ENCODE assay signal across 8 mouse cellular contexts in the genomic region with DNA sequence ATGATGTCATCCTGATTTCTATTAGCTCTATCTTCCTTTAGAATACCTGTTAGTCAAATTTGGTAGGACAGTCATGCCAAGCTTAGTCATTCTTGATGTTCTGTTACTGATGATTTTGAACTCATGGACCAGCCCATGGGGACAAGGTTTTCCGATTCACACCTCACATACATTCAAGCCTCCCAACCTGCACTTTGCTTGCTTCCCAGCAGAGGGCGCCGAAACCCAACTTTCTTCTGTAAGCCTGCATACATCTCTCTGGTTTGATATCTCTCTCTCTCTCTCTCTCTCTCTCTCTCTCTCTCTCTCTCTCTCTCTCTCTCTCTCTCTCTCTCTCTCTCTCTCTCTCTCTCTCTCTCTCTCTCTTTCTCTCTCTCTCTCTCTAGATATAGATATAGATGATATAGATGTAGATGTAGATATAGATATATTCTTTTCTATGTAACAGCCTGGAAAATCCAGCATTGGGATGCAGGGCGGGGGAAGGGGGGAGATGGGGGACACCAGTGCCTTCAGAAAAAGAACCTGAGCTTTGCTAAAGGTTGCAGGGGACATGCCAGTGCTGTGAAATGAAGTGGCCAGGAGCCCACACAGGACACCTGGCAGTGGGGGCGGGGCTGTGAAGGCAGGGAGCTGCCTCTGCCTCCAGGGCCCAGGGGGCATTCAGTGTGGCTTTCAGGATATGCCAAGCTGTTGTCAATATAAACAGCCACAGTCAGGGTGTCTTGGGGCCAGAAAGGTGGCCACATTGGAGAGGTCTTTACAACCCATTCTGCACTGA. TPM values are rescaled to one million over a fixed set of nuclear protein-coding genes. Genes with fewer than 3 reads are reported as not detected.
DNase-seq lines count a peak whose midpoint lies in the region; ATAC-seq and TF ChIP-seq lines count a peak whose summit lies in the region.

No protein-coding gene starts in this region.

- TF ChIP-seq CTCF in heart, postnatal 0 days (IDR thresholded peaks at IDR 0.05; ENCODE audit: low read depth): peak; percentile 89

- no peak overlapping the region for H3K27ac ChIP-seq in heart, postnatal 0 days (ENCODE audit: low read depth)
- no peak overlapping the region for H3K27ac ChIP-seq in embryonic facial prominence, embryonic 11.5 days (replicated peaks; ENCODE audit: low read depth, low read length)
- H3K27ac ChIP-seq in midbrain, embryonic 11.5 days (ENCODE audit: low read depth, low read length): no peak overlapping the region

- H3K4me2 ChIP-seq in heart, postnatal 0 days (ENCODE audit: low read depth, low read length): no peak overlapping the region
- no peak overlapping the region for H3K4me2 ChIP-seq in embryonic facial prominence, embryonic 11.5 days (ENCODE audit: low read depth, low read length)
- no peak overlapping the region for H3K4me2 ChIP-seq in midbrain, embryonic 11.5 days

- intact Hi-C loops in heart, postnatal 25 days (cut with DNase I): loop anchor here (1.0 to 2.0 kb wide), 3 partner anchors 35 to 423 kb away; no protein-coding TSS in a partner anchor

- no peaks in the 10 kb centered on the region for H3K36me3 ChIP-seq in heart, postnatal 0 days (replicated peaks; ENCODE audit: control insufficient read depth, insufficient read depth, low read length)
- H3K36me3 ChIP-seq in embryonic facial prominence, embryonic 11.5 days (replicated peaks; ENCODE audit: control insufficient read depth, insufficient read depth, low read depth, low read length): no peaks in the 10 kb centered on the region
- H3K36me3 ChIP-seq in midbrain, embryonic 11.5 days (ENCODE audit: control insufficient read depth, insufficient read depth, low read length): no peaks in the 10 kb centered on the region

- no peak overlapping the region for H3K4me3 ChIP-seq in heart, postnatal 0 days (ENCODE audit: low read depth, low read length)
- no peak overlapping the region for H3K4me3 ChIP-seq in embryonic facial prominence, embryonic 11.5 days (ENCODE audit: low read depth, low read length)
- H3K4me3 ChIP-seq in midbrain, embryonic 11.5 days (ENCODE audit: low read depth, low read length): no peak overlapping the region

- ATAC-seq in heart, postnatal 0 days (ENCODE audit: insufficient read depth, low read depth): no peak
- peak; percentile 42; the same call in 1 of the 2 replicates for ATAC-seq in embryonic facial prominence, embryonic 11.5 days (replicated peaks; ENCODE audit: insufficient number of reproducible peaks, low FRiP score, low TSS enrichment, low read depth)
- peak; percentile 55; the same call in 1 of the 2 replicates for ATAC-seq in midbrain, embryonic 11.5 days (ENCODE audit: low FRiP score)

- H3K27me3 ChIP-seq in heart, postnatal 0 days (ENCODE audit: control insufficient read depth, insufficient read depth, low read length): no peaks in the 10 kb centered on the region
- H3K27me3 ChIP-seq in embryonic facial prominence, embryonic 11.5 days (ENCODE audit: control insufficient read depth, insufficient read depth, low read length): no peaks in the 10 kb centered on the region
- H3K27me3 ChIP-seq in midbrain, embryonic 11.5 days (ENCODE audit: control insufficient read depth, insufficient read depth, low read length): no peaks in the 10 kb centered on the region

- no peaks in the 10 kb centered on the region for H3K4me1 ChIP-seq in heart, postnatal 0 days (ENCODE audit: control insufficient read depth, insufficient read depth)
- no peaks in the 10 kb centered on the region for H3K4me1 ChIP-seq in embryonic facial prominence, embryonic 11.5 days (ENCODE audit: control insufficient read depth, insufficient read depth, low read length)
- no peaks in the 10 kb centered on the region for H3K4me1 ChIP-seq in midbrain, embryonic 11.5 days (ENCODE audit: control insufficient read depth, insufficient read depth, low read length)

- no peak for TF ChIP-seq EP300 in heart, postnatal 0 days (IDR thresholded peaks at IDR 0.05; ENCODE audit: low read depth)

- WGBS in heart, postnatal 0 days: 37% methylated on average over 5 of the region's 5 CpGs
- WGBS in embryonic facial prominence, embryonic 11.5 days: 42% methylated on average over 5 of the region's 5 CpGs
- WGBS in midbrain, embryonic 11.5 days: 45% methylated on average over 5 of the region's 5 CpGs

- no peaks in the 10 kb centered on the region for H3K9me3 ChIP-seq in heart, postnatal 0 days (replicated peaks; ENCODE audit: control insufficient read depth, low read length)
- no peaks in the 10 kb centered on the region for H3K9me3 ChIP-seq in embryonic facial prominence, embryonic 11.5 days (replicated peaks; ENCODE audit: control insufficient read depth, low read length)
- H3K9me3 ChIP-seq in midbrain, embryonic 11.5 days (ENCODE audit: control insufficient read depth, low read length): no peaks in the 10 kb centered on the region

- no peak overlapping the region for H3K9ac ChIP-seq in heart, postnatal 0 days (replicated peaks; ENCODE audit: low read depth, low read length)
- no peak overlapping the region for H3K9ac ChIP-seq in embryonic facial prominence, embryonic 11.5 days (replicated peaks; ENCODE audit: low read length)
- no peak overlapping the region for H3K9ac ChIP-seq in midbrain, embryonic 11.5 days (ENCODE audit: low read length)

- peak; percentile 63 for DNase-seq in heart, postnatal 0 days (ENCODE audit: low spot score)
- DNase-seq in heart, postnatal 25 days (ENCODE audit: low spot score): no peak
- DNase-seq in adrenal gland, postnatal 36 days: peak; percentile 67 to 75
- peak; percentile 75 for DNase-seq in embryonic facial prominence, embryonic 11.5 days (ENCODE audit: low spot score)
- DNase-seq in hindlimb bud, embryonic 11.5 days (ENCODE audit: extremely low spot score, low read depth, low spot score): peak; percentile 16
- DNase-seq in left cerebral cortex, adult 11 months (ENCODE audit: low spot score): peak; percentile 75
- DNase-seq in midbrain, embryonic 11.5 days (ENCODE audit: low spot score, missing footprints): peak; percentile 97
- peak; percentile 34 for DNase-seq in skeletal muscle tissue, adult 2 months (ENCODE audit: low read depth, low spot score)

RNA-seq across cellular contexts. Expression of a gene that starts 5.7 kb away (rescaled TPM):
- total RNA-seq in heart, postnatal 0 days (2014; rRNA removed; ENCODE audit: low replicate concordance): not detected in 2 replicates
- not detected in 2 replicates for polyA plus RNA-seq in heart, postnatal 0 days (2015; fragmentation: Nextera tagmentation; extraction: Ambion mirVana)
- total RNA-seq in heart, postnatal 25 days (2021): not detected
- total RNA-seq in adrenal gland, postnatal 36 days (2021): not detected
- polyA plus RNA-seq in embryonic facial prominence, embryonic 11.5 days (2014; fragmentation: Nextera tagmentation; extraction: Ambion mirVana): not detected in 2 replicates
- not detected in 2 replicates for polyA plus RNA-seq in midbrain, embryonic 11.5 days (2014; fragmentation: Nextera tagmentation; extraction: Ambion mirVana)

RNA-seq across cellular contexts. Expression of a gene that starts 18.1 kb away (rescaled TPM):
- 0.08 TPM in 1 of 2 replicates, not detected in the other for total RNA-seq in heart, postnatal 0 days (2014; rRNA removed; ENCODE audit: low replicate concordance)
- polyA plus RNA-seq in heart, postnatal 0 days (2015; fragmentation: Nextera tagmentation; extraction: Ambion mirVana): 0.11 and 0.14 TPM in 2 replicates
- under 1 TPM; 0.08 to 0.13 TPM for total RNA-seq in heart, postnatal 25 days (2021)
- total RNA-seq in adrenal gland, postnatal 36 days (2021): not detected
- not detected in 2 replicates for polyA plus RNA-seq in embryonic facial prominence, embryonic 11.5 days (2014; fragmentation: Nextera tagmentation; extraction: Ambion mirVana)
- not detected in 2 replicates for polyA plus RNA-seq in midbrain, embryonic 11.5 days (2014; fragmentation: Nextera tagmentation; extraction: Ambion mirVana)

RNA-seq across cellular contexts. Expression of a gene that starts 36.7 kb away (rescaled TPM):
- 8.4 and 10.9 TPM in 2 replicates for total RNA-seq in heart, postnatal 0 days (2014; rRNA removed; ENCODE audit: low replicate concordance)
- polyA plus RNA-seq in heart, postnatal 0 days (2015; fragmentation: Nextera tagmentation; extraction: Ambion mirVana): 0.14 and 0.34 TPM in 2 replicates
- under 1 TPM in 1 of 2 experiments, not detected in 1; 0.20 TPM for total RNA-seq in heart, postnatal 25 days (2021)
- 1 to 10 TPM in 1 of 2 experiments, under 1 TPM in 1; 0.23 to 8.7 TPM for total RNA-seq in adrenal gland, postnatal 36 days (2021)
- polyA plus RNA-seq in embryonic facial prominence, embryonic 11.5 days (2014; fragmentation: Nextera tagmentation; extraction: Ambion mirVana): not detected in 2 replicates
- not detected in 2 replicates for polyA plus RNA-seq in midbrain, embryonic 11.5 days (2014; fragmentation: Nextera tagmentation; extraction: Ambion mirVana)

RNA-seq across cellular contexts. Expression of a gene that starts 48.8 kb away (rescaled TPM):
- total RNA-seq in heart, postnatal 0 days (2014; rRNA removed; ENCODE audit: low replicate concordance): not detected in 2 replicates
- not detected in 2 replicates for polyA plus RNA-seq in heart, postnatal 0 days (2015; fragmentation: Nextera tagmentation; extraction: Ambion mirVana)
- not detected for total RNA-seq in heart, postnatal 25 days (2021)
- total RNA-seq in adrenal gland, postnatal 36 days (2021): under 1 TPM; 0.26 to 0.33 TPM
- not detected in 2 replicates for polyA plus RNA-seq in embryonic facial prominence, embryonic 11.5 days (2014; fragmentation: Nextera tagmentation; extraction: Ambion mirVana)
- polyA plus RNA-seq in midbrain, embryonic 11.5 days (2014; fragmentation: Nextera tagmentation; extraction: Ambion mirVana): not detected in 2 replicates
